Mouse (Mus musculus) cerebellum, adult 11-12 months (tissue): ENCODE results near the gene Cgn.

Source experiments
- DNase-seq: peaks from one replicate; pipeline ENCODE4 v3.0.0; 2022

Gene Cgn

DNA sequence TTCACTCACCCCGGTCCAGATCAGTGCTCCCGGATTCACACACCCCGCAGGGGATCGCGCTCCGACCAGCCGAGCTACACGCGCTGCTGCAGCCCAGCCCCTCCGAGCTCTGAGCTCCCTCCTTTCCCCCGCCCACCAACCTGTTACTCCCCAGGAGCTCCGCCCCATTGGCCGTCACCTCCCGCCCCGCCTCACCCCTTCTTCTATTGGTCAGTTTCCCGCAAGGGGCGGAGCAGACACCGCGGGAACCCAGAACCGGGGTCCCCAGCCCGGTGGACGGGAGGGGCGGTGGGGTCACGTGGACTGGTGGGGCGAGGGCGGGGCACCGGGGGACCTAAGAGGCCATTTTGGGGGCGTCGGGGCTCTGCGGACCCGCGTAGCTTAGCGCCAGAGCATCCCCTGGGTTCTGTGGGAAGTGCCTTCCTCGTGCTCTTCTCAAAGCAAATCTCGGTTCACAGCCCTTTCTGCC lies at the start of gene Cgn:
Cgn (minus strand) TSS at position 126 of the 469 bp plus-strand sequence.
- peak; percentile 95 for DNase-seq

DNA sequence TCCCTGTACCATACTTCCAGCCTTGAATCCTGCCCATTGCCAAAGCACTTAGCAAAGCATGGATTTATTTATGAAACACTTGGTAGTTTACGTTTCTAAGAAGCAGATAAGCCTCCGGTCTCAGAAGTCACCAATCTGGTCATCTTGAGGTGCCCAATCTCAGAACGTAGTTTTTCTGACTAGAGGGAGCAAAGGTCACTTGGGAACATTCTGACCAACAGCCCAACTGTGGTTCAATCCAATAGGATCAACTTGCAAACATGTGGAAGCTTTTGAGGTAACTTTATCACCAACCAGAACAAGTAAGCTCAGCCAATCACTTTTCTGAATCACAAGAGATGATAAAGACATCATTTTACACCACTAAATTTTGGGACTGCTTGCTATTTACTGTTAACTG lies 49.1 kb upstream of the Cgn start:
- no peak for DNase-seq

- no peak for DNase-seq
Observed at GRCm38 (mm10) chr3:94833358-94833757, 47.1 kb upstream of the Cgn start.

DNA sequence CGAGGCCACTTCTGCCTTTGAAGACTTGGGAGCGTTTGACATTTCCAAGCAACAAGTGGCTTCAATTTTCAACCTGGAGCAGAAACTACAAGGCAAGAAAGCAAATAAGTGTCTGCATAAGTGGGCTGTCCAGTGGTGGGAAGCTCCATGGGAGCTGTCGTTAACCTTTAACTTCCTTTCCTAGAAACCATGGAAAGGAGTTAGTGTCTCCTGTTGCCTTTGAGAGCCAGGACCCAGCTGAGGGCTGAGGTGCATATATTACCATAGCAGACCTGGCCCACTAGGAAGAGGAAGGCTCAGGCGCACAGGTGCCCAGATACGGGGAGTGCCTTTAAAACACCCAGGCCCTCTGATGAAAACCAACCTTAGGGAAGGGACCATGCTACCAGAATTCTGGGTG lies 46.4 kb upstream of the Cgn start:
- no peak for DNase-seq

DNA sequence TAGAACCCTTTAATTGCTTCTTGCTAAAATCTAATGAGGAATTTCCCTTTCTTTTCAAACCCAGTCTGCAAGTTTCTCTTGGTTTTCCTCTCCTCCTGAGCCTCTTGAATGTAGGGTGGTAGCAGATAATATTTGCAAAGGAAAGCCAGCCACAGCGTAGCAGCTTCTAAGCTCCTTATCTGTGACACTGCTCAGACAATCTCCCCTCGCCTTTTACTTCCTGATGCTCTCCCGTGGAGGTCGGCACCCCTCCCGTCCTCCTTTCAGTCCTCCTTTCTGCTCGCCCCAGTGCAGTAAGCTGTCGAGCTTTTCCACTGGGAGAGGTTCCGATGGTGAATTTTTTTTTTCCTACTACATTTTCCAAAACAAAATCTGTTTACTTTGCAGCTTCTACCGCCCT lies 45.8 kb upstream of the Cgn start:
- DNase-seq: no peak

DNA sequence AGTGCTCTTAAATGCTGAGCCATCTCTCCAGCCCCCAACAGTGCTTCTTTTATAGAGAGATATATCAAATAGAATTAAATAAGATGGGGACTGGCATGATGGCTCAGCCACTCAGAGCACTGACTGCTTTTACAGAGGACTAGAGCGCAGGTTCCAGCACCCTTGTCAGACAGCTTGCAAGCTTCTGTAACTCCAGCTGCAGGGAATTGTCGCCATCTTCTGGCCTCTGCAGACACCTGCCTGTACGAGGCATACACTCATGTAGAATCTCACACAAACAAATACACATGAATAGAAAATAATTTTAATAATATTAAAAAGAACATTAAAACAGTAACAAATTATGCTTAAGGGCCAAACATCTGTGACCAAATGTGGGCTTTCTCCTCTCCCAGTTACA lies 37.8 kb upstream of the Cgn start:
- no peak for DNase-seq

- no peak for DNase-seq
Observed at GRCm38 (mm10) chr3:94822082-94822481, 35.8 kb upstream of the Cgn start.

DNA sequence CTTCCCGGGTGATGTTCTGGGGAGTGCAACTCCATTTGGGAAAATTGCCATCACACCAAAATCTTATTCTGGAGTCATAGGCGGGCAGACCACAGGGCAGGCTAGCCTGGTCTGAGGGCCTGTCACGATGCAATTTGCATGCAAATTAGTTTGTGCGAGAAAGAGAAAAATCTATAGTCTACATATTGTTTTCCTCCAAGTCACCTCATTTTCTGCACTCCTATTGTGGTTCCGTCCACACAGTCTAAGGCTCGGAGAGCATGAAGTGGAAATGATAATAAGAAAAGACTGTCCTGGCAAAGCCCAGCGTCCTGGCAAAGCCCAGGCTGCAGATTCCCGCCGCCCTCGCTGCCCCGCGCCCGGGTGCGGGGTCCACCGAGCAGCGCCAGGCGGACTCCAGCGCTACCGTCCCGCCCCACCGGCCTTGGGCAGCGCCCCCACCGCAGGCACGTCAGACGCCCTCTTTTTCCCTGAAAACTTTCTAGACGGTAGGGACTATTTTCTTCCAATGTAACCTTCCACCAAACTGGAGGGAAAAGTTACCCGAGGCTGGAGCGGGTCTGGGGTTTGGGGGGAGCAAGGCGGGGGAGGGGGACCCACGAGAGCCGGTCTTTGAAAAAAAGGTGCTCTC lies 34.8 kb upstream of the Cgn start:
- peak; percentile 39 for DNase-seq

- DNase-seq: no peak
Observed at GRCm38 (mm10) chr3:94819452-94820425, 33.4 kb upstream of the Cgn start.

DNA sequence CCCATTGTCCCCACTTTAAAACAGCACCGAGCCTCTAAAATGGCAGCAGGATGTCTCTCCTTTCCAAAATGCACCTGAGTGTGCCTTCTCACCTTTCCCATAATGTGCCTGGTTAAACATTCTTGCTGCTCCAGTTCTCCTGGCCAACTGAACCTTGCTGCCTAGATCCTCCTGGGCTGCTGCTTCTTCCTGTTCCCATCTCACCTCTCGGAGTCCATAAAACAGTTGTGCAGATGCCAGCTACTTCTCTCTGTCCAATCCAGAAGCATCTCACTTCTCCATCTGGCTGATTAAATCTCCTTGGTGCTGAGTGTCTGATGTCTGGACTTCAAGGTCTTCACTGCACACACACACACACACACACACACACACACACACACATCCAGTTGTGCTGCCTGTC lies 31.4 kb upstream of the Cgn start:
- no peak for DNase-seq

GRCm38 (mm10) chr3:94815603-94816002 lies 29.3 kb upstream of the Cgn start:
- no peak for DNase-seq

- no peak for DNase-seq
Observed at GRCm38 (mm10) chr3:94814663-94815062, 28.4 kb upstream of the Cgn start.

DNA sequence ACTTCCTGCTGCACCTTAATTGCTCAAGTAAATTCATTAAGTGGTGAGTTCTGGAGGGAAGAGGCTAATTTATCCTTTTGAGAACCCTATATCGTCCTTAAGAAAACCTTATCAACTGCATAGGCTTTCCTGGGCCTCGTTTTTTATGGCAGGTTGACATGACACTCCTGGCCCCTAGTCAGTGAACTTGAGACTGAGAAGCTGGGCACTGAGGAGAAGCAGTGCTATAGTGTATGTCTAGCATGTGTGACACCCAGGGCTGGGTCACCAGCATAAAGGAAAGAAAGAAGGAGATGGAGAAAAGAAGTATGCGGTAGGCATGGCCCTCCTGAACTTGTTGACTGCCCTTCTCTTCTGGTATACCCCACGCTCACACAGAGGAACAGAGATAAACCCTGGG lies 27.8 kb upstream of the Cgn start:
- no peak for DNase-seq

- no peak for DNase-seq
Observed at GRCm38 (mm10) chr3:94813651-94814050, 27.4 kb upstream of the Cgn start.

DNA sequence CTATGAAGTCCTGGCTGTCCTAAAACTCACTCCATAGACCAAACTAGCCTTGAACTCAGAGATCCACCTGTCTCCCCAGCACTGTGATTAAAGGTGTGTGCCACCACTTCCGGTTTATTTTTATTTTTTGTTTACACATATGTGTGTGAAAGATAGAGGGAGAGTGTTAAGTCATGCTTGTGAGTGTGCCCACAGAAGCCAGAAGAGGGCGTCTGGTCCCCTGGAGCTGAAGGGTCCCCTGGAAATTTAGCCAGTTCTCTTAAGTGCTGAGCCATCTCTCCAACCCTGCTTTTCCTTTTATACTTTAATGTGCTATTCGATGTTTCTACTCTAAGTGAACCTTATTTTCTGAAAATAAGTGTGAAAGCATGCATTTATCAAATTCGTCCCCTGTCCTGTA lies 25.3 kb upstream of the Cgn start:
- no peak for DNase-seq

GRCm38 (mm10) chr3:94808296-94808695 lies 22.0 kb upstream of the Cgn start:
- DNase-seq: no peak

DNA sequence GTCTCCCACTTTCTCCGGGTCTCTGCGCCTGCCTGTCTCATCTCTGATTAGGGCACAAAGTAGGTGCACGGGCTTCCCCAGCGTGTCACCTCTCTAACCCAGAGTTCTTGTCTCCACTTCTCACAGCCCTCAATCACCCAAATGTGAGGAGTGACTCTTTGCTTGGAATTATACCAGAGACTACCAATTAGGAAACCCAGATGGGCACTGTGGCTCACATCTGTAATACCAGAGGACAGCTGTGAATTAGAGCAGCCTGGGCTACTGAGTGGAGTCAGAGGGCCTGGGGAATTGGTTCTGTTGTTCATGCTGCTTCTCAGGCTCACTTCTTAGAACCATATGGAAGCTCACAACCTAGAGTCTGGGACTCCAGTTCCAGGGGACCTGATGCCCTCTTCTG lies 18.7 kb upstream of the Cgn start:
- no peak for DNase-seq

DNA sequence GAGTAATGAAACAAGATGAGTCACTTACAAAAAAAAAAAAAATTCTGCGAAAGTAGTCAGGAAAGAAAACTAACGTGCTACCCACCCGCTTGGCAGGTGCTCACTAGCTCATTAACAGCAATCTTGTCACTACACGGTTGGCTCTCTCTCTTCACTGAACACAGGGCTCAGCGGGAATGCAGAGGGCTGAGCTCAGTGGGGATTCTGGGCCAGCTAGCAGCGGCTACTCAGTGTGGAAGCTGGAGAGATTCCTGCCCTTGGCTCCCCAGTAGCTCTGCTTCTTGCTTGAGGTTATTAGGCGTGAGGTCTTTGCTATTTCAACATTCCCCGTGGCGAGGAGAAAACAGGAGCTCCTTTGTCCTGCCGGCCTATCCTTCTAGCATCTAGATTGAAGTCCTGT lies 17.9 kb upstream of the Cgn start:
- DNase-seq: no peak

GRCm38 (mm10) chr3:94796181-94796580 lies 9.9 kb upstream of the Cgn start:
- no peak for DNase-seq

DNA sequence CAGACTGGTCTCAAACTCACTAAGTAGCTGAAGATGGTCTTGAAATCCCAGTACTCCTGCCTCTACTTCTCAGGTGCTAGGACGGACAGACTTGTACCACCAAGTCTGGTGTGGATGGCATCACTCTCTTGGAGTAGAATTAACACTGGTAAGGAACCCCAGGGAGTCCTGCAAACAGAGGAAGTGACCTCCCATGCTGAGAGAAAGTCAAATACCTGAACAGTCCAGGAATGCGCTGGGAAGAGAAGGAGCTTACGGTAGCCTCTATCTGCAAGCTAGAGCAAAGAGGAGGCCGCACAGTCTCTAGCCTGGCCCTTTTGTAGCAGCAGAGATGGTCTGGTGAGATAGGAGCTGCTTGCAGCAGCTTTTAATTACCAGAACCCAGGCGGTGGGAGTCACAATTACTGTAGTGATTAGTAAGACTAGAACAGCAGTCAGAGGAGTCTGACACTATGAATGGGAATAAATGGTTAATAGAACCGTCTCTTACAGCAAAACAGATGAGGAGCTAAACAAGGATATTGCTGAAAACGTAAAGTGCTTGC lies 9.4 kb upstream of the Cgn start:
- DNase-seq: no peak

DNA sequence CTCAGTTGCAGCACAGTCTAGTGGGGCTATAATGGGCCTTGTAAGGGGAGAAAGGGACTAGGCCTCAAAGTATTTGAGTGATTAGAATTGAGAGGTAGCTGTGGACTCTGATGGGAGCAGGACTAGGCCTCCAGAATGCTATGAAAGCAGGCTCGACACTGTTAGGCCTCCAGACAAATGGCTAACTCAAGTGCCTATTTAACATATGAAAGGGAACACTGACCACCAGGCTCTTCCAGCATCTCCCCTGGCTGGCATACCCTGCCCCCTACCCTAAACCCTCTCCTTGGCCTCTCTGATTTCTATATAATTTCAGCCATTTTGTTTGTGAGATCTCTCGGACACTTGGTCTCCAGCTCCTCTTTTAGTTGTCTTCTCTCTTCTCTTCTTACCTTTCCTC lies 8.1 kb upstream of the Cgn start:
- no peak for DNase-seq

- DNase-seq: no peak
Observed at GRCm38 (mm10) chr3:94793672-94794071, 7.4 kb upstream of the Cgn start.

DNA sequence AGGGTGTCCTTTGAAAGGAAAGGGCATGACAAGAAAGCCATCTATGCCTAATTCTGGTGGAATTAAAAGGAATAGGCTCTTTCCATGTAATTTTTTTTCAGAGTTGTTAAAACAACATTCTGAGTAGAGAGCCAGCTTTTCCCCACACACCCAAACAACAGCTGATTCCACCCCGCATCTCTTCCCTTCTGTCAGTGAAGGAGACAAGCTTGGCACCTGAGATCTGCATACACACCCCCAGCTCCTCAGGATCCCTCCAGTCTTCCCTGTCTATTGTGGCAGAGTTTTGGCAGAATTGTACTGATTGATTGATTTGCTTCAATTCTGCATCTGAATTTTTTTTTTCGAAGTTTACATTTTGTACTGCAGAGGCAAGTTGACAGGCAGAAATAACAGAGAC lies 6.0 kb upstream of the Cgn start:
- no peak for DNase-seq

DNA sequence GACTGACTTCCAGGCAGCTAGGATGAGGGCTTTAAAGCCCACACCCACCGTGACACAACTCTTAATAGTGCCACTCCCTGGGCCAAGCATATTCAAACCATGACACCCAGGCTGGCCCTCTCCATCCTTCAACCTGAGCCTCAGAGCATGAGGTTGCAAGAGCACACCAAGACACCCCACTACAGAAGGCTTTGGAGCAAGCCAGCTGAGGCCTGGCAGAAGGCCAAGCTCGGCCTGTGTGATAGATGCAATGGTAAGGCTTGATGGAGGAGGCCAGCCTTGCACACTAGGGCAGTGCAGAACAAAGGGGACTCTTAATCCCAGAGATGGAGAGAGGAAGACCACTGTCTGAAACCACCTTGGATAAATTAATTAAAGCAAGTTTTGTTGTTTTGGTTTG lies 3.2 kb upstream of the Cgn start:
- peak; percentile 17 for DNase-seq
